Mouse (Mus musculus): ENCODE data around the gene Ms4a6d.

Ms4a6d gene

GRCm38 (mm10) chr19:11547911-11548310 lies 56.7 kb downstream of the Ms4a6d start:
- DNase-seq, result peak; percentile 48 to 75

- peak in 1 of 2 experiments; percentile 13 for DNase-seq
Measured at GRCm38 (mm10) chr19:11544383-11544782, 60.3 kb downstream of the Ms4a6d start.

GRCm38 (mm10) chr19:11540166-11540821 lies 64.4 kb downstream of the Ms4a6d start:
- peak in 1 of 2 experiments; percentile 15 for DNase-seq

DNA sequence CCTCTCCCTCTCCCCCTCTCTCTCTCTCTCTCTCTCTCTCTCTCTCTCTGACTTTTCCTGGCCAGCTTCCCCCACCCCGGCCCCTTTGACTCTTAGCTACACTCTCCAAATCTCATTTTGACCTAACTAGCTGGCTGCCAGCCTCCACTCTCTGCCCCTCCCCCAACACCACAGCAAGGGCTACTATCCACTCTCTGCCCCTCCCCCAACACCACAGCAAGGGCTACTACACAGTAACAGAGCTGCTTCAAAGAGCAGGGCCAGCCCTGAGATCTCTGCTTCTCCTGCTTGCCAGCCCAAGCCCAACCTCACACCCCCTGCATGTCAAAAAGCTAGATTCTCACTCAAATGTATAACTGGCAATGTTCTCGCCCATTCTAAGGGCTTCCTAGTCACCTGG lies 67.3 kb downstream of the Ms4a6d start:
- DNase-seq, result no peak
